Mouse (Mus musculus) myocyte (in vitro differentiated cells): ENCODE measurements around the gene Atxn3.

Experiments
- MAX ChIP-seq: IDR thresholded peaks from one replicate; pipeline ENCODE4 v1.6.1; 2011; ENCODE audit warnings: low read depth, mild to moderate bottlenecking, control low read depth
- POLR2A ChIP-seq: IDR thresholded peaks from one replicate; pipeline ENCODE4 v1.6.1; 2011; ENCODE audit warnings: low read depth, mild to moderate bottlenecking, control low read depth, moderate library complexity; ENCODE audit not compliant: insufficient read length
- USF1 ChIP-seq: IDR thresholded peaks from one replicate; pipeline ENCODE4 v1.6.1; 2011; ENCODE audit warnings: low read depth, mild to moderate bottlenecking, control low read depth, moderate library complexity

DNA sequence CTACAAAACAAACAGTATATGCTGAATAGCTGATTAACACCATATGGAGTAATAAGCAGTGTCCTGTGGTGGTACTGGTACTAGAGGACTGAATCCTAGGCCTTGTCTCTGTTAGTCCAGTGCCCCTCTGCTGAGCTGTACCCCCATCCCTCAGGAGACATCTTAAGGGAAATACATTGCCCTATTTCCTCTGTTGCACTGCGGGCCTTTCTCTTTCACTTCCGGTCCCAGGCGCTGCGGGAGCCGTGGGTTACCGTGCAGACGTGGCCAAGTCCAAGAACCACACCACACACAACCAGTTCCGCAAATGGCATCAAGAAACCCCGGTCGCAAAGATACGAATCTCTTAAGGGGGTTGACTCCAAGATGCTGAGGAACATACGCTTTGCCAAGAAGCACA lies 52.2 kb downstream of the Atxn3 start:
- TF ChIP-seq POLR2A (no peak), USF1 (no peak), MAX (no peak)
